ENCODE assay signal across 17 mouse cellular contexts in the genomic region with DNA sequence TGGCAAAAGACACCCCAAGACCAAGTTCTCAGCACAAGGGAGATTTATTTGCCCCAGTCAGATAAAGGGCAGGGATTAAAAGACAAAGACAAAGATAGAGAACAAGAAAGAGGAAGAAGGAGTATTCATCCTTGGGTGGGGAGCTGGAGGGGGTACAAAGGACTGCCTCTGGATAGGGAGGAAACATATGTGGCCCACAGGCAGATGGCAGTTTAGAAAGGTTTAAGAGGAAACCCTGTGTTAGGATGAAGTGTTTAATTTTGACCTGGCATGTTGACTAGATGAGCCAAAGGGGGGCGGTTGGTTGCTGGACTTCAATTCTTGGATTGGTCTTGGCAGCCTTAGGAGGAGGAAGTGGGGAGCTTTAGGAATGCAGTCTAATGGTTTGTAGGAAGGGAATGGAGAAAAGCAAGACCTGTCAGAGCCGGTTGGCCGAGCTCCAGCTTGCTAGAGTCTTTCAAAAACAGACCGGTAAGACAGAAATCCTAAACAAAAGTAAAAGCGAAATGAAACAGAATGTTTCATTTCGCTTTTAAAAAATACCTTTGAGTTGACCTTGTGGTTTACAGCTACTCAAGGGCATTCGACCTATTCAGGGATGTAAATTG. TPM values are rescaled to one million over a fixed set of nuclear protein-coding genes. Genes with fewer than 3 reads are reported as not detected.
DNase-seq lines count a peak whose midpoint lies in the region; ATAC-seq and TF ChIP-seq lines count a peak whose summit lies in the region.
"Had no signal": no experiment of that assay in that cellular context is flagged by ENCODE, and none has a peak within 500 bp of the region (broad histone marks: within the 10 kb centered on the region; RNA-seq: fewer than 3 reads in every experiment).

No protein-coding gene starts in this region.

- WGBS in midbrain, postnatal 0 days, result 90% methylated on average over 7 of the region's 7 CpGs
- 94% methylated on average over 7 of the region's 7 CpGs for whole genome bisulfite sequencing in midbrain, embryonic 13.5 days
- WGBS in neural tube, embryonic 15.5 days, result 93% methylated on average over 7 of the region's 7 CpGs

- no peaks in the 10 kb centered on the region for H3K36me3 ChIP-seq in midbrain, postnatal 0 days (ENCODE audit: insufficient read depth, low read length)
- no peaks in the 10 kb centered on the region for H3K36me3 ChIP-seq in midbrain, embryonic 13.5 days
- no peaks in the 10 kb centered on the region for H3K36me3 ChIP-seq in neural tube, embryonic 15.5 days
- H3K36me3 ChIP-seq: limb, embryonic 15.5 days; midbrain, embryonic 10.5 days had no signal

- H3K27ac ChIP-seq in midbrain, postnatal 0 days (ENCODE audit: low read depth, low read length), result no peak overlapping the region
- no peak overlapping the region for H3K27ac ChIP-seq in midbrain, embryonic 13.5 days
- no peak overlapping the region for H3K27ac ChIP-seq in neural tube, embryonic 15.5 days (replicated peaks)
- H3K27ac ChIP-seq: left cerebral cortex, adult 2 months; limb, embryonic 15.5 days; midbrain, embryonic 10.5 days had no signal

- no peak overlapping the region for H3K4me2 ChIP-seq in midbrain, postnatal 0 days (ENCODE audit: low read depth, low read length, poor library complexity, severe bottlenecking)
- no peak overlapping the region for H3K4me2 ChIP-seq in midbrain, embryonic 13.5 days (replicated peaks)
- H3K4me2 ChIP-seq in neural tube, embryonic 15.5 days, result no peak overlapping the region
- H3K4me2 ChIP-seq: heart, embryonic 11.5 days; limb, embryonic 15.5 days had no signal

- no peak for TF ChIP-seq CTCF in midbrain, postnatal 0 days (IDR thresholded peaks at IDR 0.05)
- no peak for TF ChIP-seq CTCF in brain, embryonic 14.5 days (IDR thresholded peaks at IDR 0.05; ENCODE audit: borderline replicate concordance, extremely low read depth, insufficient read depth, insufficient read length)

- H3K9ac ChIP-seq in midbrain, postnatal 0 days (replicated peaks; ENCODE audit: low read length, poor library complexity, severe bottlenecking), result no peak overlapping the region
- H3K9ac ChIP-seq in midbrain, embryonic 13.5 days (replicated peaks), result no peak overlapping the region
- H3K9ac ChIP-seq in neural tube, embryonic 15.5 days (replicated peaks), result no peak overlapping the region
- H3K9ac ChIP-seq: limb, embryonic 15.5 days had no signal

- H3K4me3 ChIP-seq in midbrain, postnatal 0 days (ENCODE audit: low read depth, low read length), result no peak overlapping the region
- no peak overlapping the region for H3K4me3 ChIP-seq in midbrain, embryonic 13.5 days (replicated peaks)
- no peak overlapping the region for H3K4me3 ChIP-seq in neural tube, embryonic 15.5 days (replicated peaks)
- H3K4me3 ChIP-seq: left cerebral cortex, adult 2 months; limb, embryonic 15.5 days; midbrain, embryonic 10.5 days had no signal

- no peak for TF ChIP-seq POLR2A in brain, embryonic 14.5 days (IDR thresholded peaks at IDR 0.05; ENCODE audit: borderline replicate concordance, extremely low read depth, insufficient read depth, insufficient read length, poor library complexity, severe bottlenecking)

- no peaks in the 10 kb centered on the region for H3K27me3 ChIP-seq in midbrain, postnatal 0 days (ENCODE audit: insufficient read depth, low read length)
- H3K27me3 ChIP-seq in midbrain, embryonic 13.5 days, result no peaks in the 10 kb centered on the region
- H3K27me3 ChIP-seq in neural tube, embryonic 15.5 days (replicated peaks), result no peaks in the 10 kb centered on the region
- H3K27me3 ChIP-seq: limb, embryonic 15.5 days had no signal

- DNase-seq in kidney, postnatal 14 days, result peak; percentile 15
- DNase-seq in kidney, adult 8-10 months, result no peak
- peak; percentile 5 for DNase-seq in midbrain, postnatal 0 days (ENCODE audit: low spot score)
- peak; percentile 8 for DNase-seq in NIH3T3 (ENCODE audit: low read depth)
- DNase-seq in brain, embryonic 14.5 days (ENCODE audit: low read depth), result peak; percentile 8
- DNase-seq: right cerebral cortex, postnatal 14 days; thymus, adult 2 months had no signal

- H3K4me1 ChIP-seq in midbrain, postnatal 0 days (ENCODE audit: insufficient read depth, low read length), result no peaks in the 10 kb centered on the region
- H3K4me1 ChIP-seq in midbrain, embryonic 13.5 days (replicated peaks), result peaks cover 8% of the 10 kb centered on the region; the same call in 1 of the 2 replicates
- H3K4me1 ChIP-seq in neural tube, embryonic 15.5 days, result peaks cover 5% of the 10 kb centered on the region; the same call in 1 of the 2 replicates

- no peak for ATAC-seq in midbrain, postnatal 0 days (ENCODE audit: low FRiP score)
- no peak for ATAC-seq in midbrain, embryonic 13.5 days
- no peak for ATAC-seq in neural tube, embryonic 15.5 days (ENCODE audit: low FRiP score)
- ATAC-seq: forebrain, embryonic 14.5 days had no signal

- H3K9me3 ChIP-seq in midbrain, postnatal 0 days (ENCODE audit: low read length), result no peaks in the 10 kb centered on the region
- H3K9me3 ChIP-seq in midbrain, embryonic 13.5 days, result no peaks in the 10 kb centered on the region
- H3K9me3 ChIP-seq in neural tube, embryonic 15.5 days (replicated peaks), result no peaks in the 10 kb centered on the region
- H3K9me3 ChIP-seq: limb, embryonic 15.5 days; midbrain, embryonic 10.5 days had no signal

RNA-seq across cellular contexts. Expression of gene Spag16, which starts 2.2 kb away (rescaled TPM):
- 1.5 and 4.0 TPM in 2 replicates for total RNA-seq in midbrain, postnatal 0 days (2014; rRNA removed)
- polyA plus RNA-seq in midbrain, postnatal 0 days (2015; fragmentation: Nextera tagmentation; extraction: Ambion mirVana), result 2.2 and 3.2 TPM in 2 replicates
- 1.7 and 1.9 TPM in 2 replicates for polyA plus RNA-seq in midbrain, embryonic 13.5 days (2015; fragmentation: Nextera tagmentation; extraction: Ambion mirVana)
- polyA plus RNA-seq in brain, embryonic 14.5 days (2012; rRNA removed), result 1.3 and 1.6 TPM in 2 replicates
- 0.95 and 1.5 TPM in 2 replicates for polyA plus RNA-seq in neural tube, embryonic 15.5 days (2015; fragmentation: Nextera tagmentation; extraction: Ambion mirVana)
- total RNA-seq: gastrocnemius, postnatal 4 days; heart, postnatal 25 days; neutrophil, adult 5-6 weeks had no signal

Comparison
In these comparisons a context has a peak if more than half of its experiments do, and no peak if none do; other contexts are left out.
1. DNase-seq: peak in kidney, postnatal 14 days (single experiment), midbrain, postnatal 0 days (single experiment), NIH3T3 (single experiment) and brain, embryonic 14.5 days (single experiment); none in kidney, adult 8-10 months (0 of 2).